Mouse (Mus musculus): ENCODE results near the gene Naa20.

GRCm38 (mm10) chr2:145877191-145877590 lies 24.7 kb upstream of the Naa20 start:
- no peak for TF ChIP-seq CTCF (IDR thresholded peaks at IDR 0.05; ENCODE audit: insufficient read depth, low read depth, low read length)
- no peak for TF ChIP-seq POLR2A (IDR thresholded peaks at IDR 0.05; ENCODE audit: insufficient read depth, low read depth, low read length)
